Mouse (Mus musculus) retina, embryonic 14.5 days (tissue): ENCODE measurements around the gene Slc12a4.
"Not testable (repeated sequence)": the region's sequence is repeated elsewhere in the genome, so short reads cannot be mapped to it uniquely, and the experiment has no call there.

Experiments used
- DNase-seq: peaks from one replicate; pipeline ENCODE4 v3.0.0-alpha.2; 2015; ENCODE audit warnings: low spot score

The Slc12a4 gene

DNA sequence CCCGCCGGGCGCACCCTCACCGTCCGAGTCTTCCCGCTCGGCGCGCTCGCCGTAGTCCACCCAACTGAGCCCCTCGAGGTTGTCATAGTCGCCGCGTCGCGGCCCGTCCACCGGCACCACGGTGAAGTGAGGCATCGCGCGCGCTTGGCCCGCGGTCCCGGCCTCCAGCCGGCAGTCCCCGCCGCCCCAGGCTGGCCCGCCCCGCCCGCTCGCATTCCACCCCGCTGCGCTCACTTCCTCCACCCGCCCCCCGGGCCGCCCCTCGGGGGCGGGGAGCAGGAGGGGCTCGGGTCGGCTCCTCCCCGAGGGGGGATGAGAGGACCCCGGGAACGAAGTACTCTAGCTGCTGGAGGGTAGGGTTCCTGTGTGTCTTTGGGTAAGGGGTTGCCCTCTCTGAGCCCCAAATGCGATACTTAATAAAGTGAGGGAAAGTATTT is at the start of gene Slc12a4:
TSS of gene Slc12a4 (minus strand) at position 193 of the 437 bp plus-strand sequence.
- DNase-seq: peak; percentile 66

GRCm38 (mm10) chr8:106012203-106012602 is 46.3 kb upstream of the Slc12a4 start:
- not testable (repeated sequence) for DNase-seq

DNA sequence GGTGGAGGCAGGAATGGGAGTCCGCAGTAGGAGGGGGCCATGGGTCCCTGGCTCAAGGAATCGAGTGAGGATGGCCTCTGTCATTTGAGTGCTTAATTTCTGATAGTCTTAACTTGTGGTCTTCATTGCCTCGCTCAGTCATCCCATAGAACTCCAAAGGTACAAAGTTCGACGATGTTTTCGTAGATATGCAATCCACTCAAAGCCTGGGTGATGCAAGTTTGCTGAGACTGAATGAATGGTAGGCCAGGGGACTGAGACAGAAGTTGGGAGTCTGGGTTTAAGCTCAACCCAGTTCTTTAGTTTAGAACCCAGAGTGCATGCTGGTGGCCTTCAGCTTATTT is 45.7 kb upstream of the Slc12a4 start, which contains the start of gene Ddx28:
TSS of gene Ddx28 (minus strand) at position 240 of the 344 bp plus-strand sequence.
- DNase-seq: no peak

DNA sequence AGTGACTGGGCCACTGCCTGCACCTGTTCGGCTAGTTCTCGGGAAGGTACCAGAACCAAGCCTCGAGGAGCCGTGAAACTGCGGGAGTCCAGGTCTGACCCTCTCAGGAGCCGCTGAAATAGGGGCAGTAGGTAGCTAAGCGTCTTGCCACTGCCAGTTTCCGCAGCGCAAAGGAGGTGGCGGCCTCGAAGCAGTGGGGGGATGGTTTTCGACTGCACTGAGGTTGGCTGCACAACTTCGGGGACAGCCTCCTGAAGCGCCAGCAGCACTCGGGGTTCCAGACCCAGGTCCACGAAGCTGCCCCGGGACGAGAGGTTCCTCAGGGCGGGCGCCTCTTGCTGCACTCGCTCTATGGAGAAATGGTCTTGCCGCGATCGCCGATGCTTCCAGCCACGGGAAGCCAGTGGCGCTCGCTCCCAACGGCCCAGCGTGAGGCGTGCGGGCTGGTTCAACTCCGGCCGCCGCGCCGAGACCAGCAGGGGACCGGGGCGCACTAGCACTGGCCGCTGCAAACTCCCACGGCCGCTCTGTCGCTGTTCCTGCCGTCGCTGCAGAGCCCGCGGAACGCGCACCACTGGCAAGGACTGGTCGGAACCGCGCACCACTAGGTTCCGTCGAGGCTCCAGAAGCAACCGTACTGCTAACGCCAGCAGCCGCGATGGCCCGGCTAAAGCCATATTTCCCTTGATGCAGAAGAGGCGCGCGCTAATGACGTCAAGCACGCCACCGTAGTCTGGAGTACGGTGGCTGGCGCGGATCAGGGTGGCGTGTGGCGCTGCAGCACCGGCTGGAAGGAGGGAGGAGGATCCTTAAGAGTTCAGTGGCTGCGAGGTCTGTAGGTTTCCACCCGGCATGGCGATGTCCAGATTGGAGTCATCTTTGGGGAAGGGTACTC is 45.1 kb upstream of the Slc12a4 start:
- peak; percentile 94 for DNase-seq

GRCm38 (mm10) chr8:106007891-106008290 is 42.0 kb upstream of the Slc12a4 start:
- DNase-seq: not testable (repeated sequence)

DNA sequence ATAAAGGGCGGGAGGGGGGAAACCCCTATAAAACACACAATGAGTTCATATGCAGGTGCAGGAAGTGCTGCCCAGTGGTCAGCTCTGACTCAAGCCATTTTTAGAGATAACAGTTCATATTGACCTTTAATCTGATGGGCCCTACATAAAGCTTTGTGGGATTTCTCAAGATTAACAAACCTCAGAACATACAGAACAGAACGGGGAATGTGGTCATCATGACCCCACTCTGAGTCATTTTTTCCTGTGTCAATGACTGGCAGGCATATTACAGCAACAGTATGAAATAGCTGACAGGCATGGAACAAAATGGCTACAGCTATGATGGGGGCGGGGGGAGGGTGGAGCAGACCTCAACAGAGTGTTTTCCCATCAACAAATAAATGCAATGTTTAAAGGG is 41.2 kb upstream of the Slc12a4 start:
- DNase-seq: no peak

- peak; percentile 11 for DNase-seq
These were observed 40.5 kb upstream of the Slc12a4 start for GRCm38 (mm10) chr8:106006413-106006812.

GRCm38 (mm10) chr8:106005875-106006274 is 40.0 kb upstream of the Slc12a4 start, which contains the start of gene Dpep2nb:
Dpep2nb (minus strand) TSS chr8:106005975.
- no peak for DNase-seq

DNA sequence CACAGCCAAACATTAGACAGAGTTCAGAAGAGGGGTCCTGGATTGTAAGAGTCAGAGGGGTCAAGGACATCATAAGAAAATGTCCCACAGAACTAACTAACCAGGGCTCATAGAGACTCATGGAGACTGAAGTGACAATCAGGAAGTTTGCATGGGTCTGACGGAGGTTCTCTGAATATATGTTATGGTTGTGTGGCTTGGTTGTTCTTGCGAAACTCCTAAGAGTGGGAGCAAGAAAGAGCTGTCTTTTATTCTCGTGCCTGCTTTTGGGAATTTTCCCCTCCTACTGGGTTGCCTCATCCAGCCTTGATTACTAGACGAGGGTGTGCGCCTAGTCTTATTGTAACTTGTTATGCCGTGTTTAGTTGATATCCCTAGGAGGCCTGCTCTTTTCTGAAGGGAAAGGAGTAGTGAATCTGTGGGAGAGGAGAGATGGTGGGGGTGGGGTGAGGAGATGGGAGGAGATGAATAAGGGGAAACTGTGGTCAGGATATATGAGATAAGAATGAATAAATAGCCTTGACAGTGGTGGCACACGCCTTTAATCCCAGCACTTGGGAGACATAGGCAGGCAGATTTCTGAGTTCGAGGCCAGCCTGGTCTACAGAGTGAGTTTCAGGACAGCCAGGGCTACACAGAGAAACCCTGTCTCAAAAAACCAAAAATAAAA is 38.8 kb upstream of the Slc12a4 start:
- DNase-seq: no peak

- DNase-seq: no peak
These were observed 36.0 kb upstream of the Slc12a4 start for GRCm38 (mm10) chr8:106001908-106002307.

- DNase-seq: no peak
These were observed 33.1 kb upstream of the Slc12a4 start for GRCm38 (mm10) chr8:105998971-105999370.

GRCm38 (mm10) chr8:105996359-105996758 is 30.5 kb upstream of the Slc12a4 start:
- no peak for DNase-seq

DNA sequence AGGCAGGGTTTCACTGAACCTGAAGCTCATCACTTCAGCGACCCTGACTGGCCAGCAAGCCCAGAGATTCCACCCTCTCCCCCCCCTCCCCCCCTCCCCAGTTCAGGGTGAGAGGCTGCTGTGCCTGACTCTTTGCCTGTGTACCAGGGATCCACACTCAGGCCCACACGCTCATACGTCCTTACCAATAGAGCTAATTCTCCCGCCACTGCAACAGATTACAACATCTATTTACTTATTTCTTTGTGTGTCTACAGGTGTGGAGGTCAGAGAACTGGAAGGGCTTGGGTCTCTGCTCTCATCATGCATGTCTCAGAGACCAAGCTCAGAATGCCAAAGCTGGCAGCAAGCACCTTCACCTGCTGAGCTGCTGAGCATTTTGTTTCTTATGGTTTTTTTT is 27.3 kb upstream of the Slc12a4 start:
- DNase-seq: no peak

DNA sequence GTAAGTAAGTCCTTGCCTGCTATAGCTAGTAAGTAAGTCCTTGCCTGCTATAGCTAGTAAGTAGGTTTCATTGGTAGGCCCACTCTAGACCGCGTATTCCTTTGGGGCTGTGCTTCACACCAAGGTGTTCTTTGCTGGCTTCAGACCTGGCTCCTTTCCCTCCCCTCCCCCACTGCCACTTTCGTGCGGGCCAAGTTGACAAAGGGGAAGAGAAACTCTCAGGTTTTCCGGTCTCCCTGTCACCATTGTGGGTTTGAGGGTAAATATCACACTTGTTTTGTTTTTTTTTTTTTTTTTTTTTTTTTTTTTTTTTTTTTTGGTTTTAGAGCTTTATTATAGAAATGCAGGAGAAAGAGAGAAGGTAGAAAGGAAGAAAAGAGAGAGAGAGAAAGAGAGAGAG is 26.6 kb upstream of the Slc12a4 start:
- no peak for DNase-seq

- no peak for DNase-seq
These were observed 25.6 kb upstream of the Slc12a4 start for GRCm38 (mm10) chr8:105991546-105991945.

GRCm38 (mm10) chr8:105990856-105991387 is 25.0 kb upstream of the Slc12a4 start, which contains the start of gene Dus2:
Dus2 (plus strand) TSS chr8:105991337.
- DNase-seq: peak; percentile 93

- no peak for DNase-seq
These were observed 22.6 kb upstream of the Slc12a4 start for GRCm38 (mm10) chr8:105988546-105988945.

DNA sequence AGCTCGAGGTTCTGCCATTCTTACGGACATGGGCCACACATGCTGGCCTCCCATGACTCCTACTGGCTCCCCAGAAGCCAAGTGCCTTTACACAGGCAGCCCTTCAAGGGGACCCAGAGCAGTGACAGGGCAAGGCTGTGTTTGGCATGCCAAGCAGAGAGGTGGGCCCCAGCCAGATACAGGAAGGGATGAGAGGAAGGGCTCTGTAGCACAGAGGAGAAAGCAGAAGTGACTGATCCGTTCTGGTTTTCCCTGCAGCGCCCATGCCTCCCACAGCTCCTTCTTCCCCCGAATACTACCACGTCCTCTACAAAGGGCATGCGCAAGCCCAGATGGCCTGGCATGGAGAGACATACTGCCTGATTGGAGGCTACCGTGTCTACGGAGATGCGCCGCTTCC is 17.5 kb upstream of the Slc12a4 start:
- DNase-seq: not testable (repeated sequence)

- DNase-seq: no peak
These were observed 15.2 kb upstream of the Slc12a4 start for GRCm38 (mm10) chr8:105981146-105981545.

GRCm38 (mm10) chr8:105979325-105979724 is 13.4 kb upstream of the Slc12a4 start, which contains the start of gene Dpep3:
Dpep3 (minus strand) TSS chr8:105979429.
- DNase-seq: no peak

DNA sequence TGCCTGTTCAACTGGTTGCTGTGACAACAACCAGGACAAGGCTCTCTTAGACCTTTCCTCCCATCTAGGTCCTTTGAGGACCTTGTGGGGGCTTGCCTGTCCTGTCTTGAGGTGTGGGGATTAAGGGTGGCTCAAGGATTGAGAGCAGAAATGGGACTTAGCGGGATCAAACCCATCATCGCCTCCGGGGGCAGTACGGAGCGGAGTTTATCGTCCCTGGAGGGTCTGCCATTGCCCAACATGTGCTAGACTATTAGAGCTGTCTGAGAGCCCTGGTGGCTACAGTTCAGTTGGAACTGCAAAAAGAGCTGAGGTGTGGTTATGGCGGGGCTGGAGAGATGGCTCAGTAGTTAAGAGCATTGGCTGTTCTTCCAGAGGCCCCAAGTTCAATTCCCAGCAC is 9.5 kb upstream of the Slc12a4 start:
- DNase-seq: peak; percentile 43

DNA sequence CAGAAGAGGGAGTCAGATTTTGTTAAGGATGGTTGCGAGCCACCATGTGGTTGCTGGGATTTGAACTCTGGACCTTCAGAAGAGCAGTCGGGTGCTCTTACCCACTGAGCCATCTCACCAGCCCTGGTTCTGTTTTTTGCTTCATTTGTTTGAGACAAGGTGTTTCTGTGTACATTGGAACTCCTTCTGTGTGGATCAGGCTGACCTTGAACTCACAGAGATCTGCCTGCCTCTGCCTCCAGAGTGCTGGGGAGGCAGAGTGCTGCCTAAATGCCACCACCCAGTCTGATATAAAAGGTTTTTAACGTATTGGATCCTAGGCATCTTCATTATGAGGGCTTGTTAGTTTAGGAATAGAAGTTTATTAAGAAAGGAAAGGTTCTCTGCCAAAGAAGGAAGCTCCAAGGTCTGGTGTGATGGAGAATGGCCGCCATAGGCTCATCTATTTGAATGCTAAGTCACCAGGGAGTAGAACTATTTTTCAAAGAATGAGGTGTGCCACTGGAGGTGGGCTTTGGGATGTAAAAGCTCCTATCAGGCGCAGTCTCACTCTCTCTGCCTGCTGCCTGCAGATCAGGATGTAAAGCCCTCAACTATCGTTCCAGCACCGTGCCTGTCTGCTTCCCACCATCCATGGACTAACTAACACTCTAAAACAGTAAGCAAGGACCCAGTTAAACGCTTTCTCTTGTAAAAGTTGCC is 5.3 kb upstream of the Slc12a4 start:
- no peak for DNase-seq
